Mouse (Mus musculus) CH12F3 (cell line): ENCODE results near the gene Atxn2l.

Experiments used
- in situ Hi-C: fragments of 300-500 bp; cut with MboI; formaldehyde crosslinking; loops from 2 replicates; pipeline ENCODE4 v1.14.3; 2020; ENCODE audit warnings: low sequenced_read_pairs

Gene Atxn2l

GRCm38 (mm10) chr7:126464121-126464520 lies 39.1 kb downstream of the Atxn2l start:
- in situ Hi-C loops, result no loop called here

GRCm38 (mm10) chr7:126463547-126463946 lies 39.7 kb downstream of the Atxn2l start:
- in situ Hi-C loops, result no loop called here

- in situ Hi-C loops, result no loop called here
Observed at GRCm38 (mm10) chr7:126463004-126463403, 40.2 kb downstream of the Atxn2l start, which contains the start of gene Atp2a1. Atp2a1 (minus strand) TSS chr7:126463108.

GRCm38 (mm10) chr7:126461626-126462025 lies 41.6 kb downstream of the Atxn2l start:
- in situ Hi-C loops, result no loop called here

GRCm38 (mm10) chr7:126460623-126461399 lies 42.4 kb downstream of the Atxn2l start:
- in situ Hi-C loops, result no loop called here

- in situ Hi-C loops, result no loop called here
Observed at GRCm38 (mm10) chr7:126458844-126459618, 44.2 kb downstream of the Atxn2l start.

GRCm38 (mm10) chr7:126458225-126458624 lies 45.0 kb downstream of the Atxn2l start:
- in situ Hi-C loops, result no loop called here

GRCm38 (mm10) chr7:126456382-126457266 lies 46.6 kb downstream of the Atxn2l start:
- in situ Hi-C loops, result no loop called here

GRCm38 (mm10) chr7:126455242-126455641 lies 48.0 kb downstream of the Atxn2l start:
- in situ Hi-C loops, result no loop called here

GRCm38 (mm10) chr7:126453861-126454260 lies 49.4 kb downstream of the Atxn2l start:
- in situ Hi-C loops, result no loop called here

GRCm38 (mm10) chr7:126452244-126452643 lies 51.0 kb downstream of the Atxn2l start:
- in situ Hi-C loops, result no loop called here

GRCm38 (mm10) chr7:126450641-126451040 lies 52.6 kb downstream of the Atxn2l start:
- in situ Hi-C loops, result no loop called here

GRCm38 (mm10) chr7:126449991-126450390 lies 53.2 kb downstream of the Atxn2l start:
- in situ Hi-C loops, result no loop called here

- in situ Hi-C loops, result no loop called here
Observed at GRCm38 (mm10) chr7:126448481-126448880, 54.8 kb downstream of the Atxn2l start.

GRCm38 (mm10) chr7:126446217-126446616 lies 57.0 kb downstream of the Atxn2l start:
- in situ Hi-C loops, result no loop called here

- in situ Hi-C loops, result no loop called here
Observed at GRCm38 (mm10) chr7:126445104-126445815, 58.0 kb downstream of the Atxn2l start.

- in situ Hi-C loops, result no loop called here
Observed at GRCm38 (mm10) chr7:126444536-126444935, 58.7 kb downstream of the Atxn2l start.

GRCm38 (mm10) chr7:126443997-126444396 lies 59.2 kb downstream of the Atxn2l start:
- in situ Hi-C loops, result no loop called here
